Mouse (Mus musculus) erythroblast, embryonic 14.5 days (primary cell): Measurements from ENCODE around the gene Fyn.

ENCODE experiments used
- GATA1 ChIP-seq: IDR thresholded peaks from 2 replicates; pipeline ENCODE4 v1.6.1; 2012; ENCODE audit warnings: low read length, inconsistent platforms, mixed read lengths
- TAL1 ChIP-seq: IDR thresholded peaks from 3 replicates; pipeline ENCODE4 v1.6.1; 2012; ENCODE audit warnings: low read length, inconsistent platforms, mixed read lengths

DNA sequence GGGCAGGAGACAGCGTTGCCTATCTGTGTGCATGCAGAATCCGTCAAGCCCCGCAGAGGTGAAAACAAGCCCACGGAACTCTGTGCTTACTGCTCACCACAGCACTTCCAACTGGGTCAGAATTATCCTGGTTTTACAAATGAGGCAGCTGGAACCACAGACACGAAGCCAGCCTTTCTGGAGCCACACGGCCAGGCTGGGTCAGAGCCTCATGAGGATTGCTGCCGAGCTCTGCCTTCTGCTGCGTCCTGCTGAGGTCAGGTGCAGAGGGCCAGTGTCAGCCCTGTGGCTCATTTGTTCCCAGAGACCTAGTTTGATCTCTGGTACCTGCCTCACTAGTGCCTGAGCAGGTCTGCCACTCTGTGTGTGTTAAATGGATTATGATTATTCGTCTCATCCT, 71.9 kb downstream of the Fyn start:
- TF ChIP-seq GATA1 (no peak), TAL1 (no peak)
